Mouse (Mus musculus): ENCODE results near the gene Aspa. TPM values are rescaled to one million over a fixed set of nuclear protein-coding genes. Genes with fewer than 3 reads are reported as not detected.

The Aspa gene
- polyA plus RNA-seq (2014; fragmentation: Nextera tagmentation; extraction: Ambion mirVana), result 0.19 TPM in 1 of 2 replicates, not detected in the other

DNA sequence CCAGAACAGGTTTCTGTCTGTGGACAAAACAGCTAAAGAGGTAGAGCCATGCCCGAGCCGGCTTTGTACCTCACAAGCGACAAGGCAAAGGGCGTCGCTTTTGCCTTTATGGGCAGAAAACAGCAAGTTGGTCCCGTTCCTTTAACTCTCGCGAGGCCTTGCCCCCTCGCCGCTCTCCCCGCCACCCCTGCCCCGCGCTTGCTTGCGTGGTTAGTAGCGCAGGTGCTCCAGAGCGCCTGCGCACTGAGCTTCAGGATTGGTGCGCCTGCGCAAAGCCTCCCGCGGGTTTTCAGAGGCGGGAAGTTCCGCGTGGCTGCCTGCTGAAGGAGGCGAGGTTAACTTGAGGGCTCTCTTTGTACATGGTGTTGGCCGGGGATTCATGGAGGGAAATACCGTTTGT is at the start of gene Aspa, which contains the start of the genes Gm49340 and Spata22:
Gene Aspa (minus strand): TSS at position 155 of the 400 bp plus-strand sequence.
Gene Gm49340 (plus strand): TSS at position 300 of the 400 bp plus-strand sequence.
Gene Spata22 (plus strand): TSS at position 300 of the 400 bp plus-strand sequence.
- H3K4me1 ChIP-seq (ENCODE audit: control insufficient read depth, insufficient read depth, low read length), result no peaks in the 10 kb centered on the region
- ATAC-seq (replicated peaks; ENCODE audit: insufficient number of reproducible peaks, low FRiP score, low TSS enrichment), result no peak
- 67% methylated on average over 27 of the region's 27 CpGs for WGBS (ENCODE audit: insufficient replicate concordance)
- H3K27me3 ChIP-seq (ENCODE audit: control insufficient read depth, insufficient read depth, low read length), result no peaks in the 10 kb centered on the region
- H3K36me3 ChIP-seq (ENCODE audit: control insufficient read depth, insufficient read depth, low read length), result no peaks in the 10 kb centered on the region
- H3K27ac ChIP-seq (ENCODE audit: low read depth, low read length), result no peak within 1 kb of the TSS
- H3K9me3 ChIP-seq (replicated peaks; ENCODE audit: control insufficient read depth, low read length), result no peaks in the 10 kb centered on the region
- no peak within 1 kb of the TSS for H3K4me3 ChIP-seq (ENCODE audit: low read depth, low read length)
- H3K9ac ChIP-seq (ENCODE audit: low read depth, low read length), result no peak within 1 kb of the TSS
- H3K4me2 ChIP-seq, result no peak within 1 kb of the TSS

DNA sequence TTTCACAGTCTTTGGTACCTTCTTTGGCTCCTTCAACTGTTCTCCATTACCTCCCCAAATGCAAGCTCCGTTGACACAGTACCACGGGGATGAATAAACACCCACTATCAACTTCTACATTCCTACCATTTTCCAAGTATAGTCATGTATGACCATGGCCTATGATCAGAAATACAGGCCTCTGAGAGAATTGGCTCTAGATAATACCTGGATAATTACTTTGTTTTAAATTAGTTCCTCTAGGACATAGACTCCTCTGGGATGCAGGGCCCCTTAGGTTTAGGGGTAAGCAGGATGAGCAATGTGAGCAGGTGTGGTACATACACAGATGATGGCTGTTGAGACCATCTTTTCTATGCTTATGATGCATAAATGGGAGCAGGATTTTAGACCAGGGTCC is 41.5 kb upstream of the Aspa start, which contains the start of gene Olfr376:
Gene Olfr376 (plus strand): TSS at position 301 of the 400 bp plus-strand sequence.
- Histone ChIP-seq H3K4me3 (ENCODE audit: low read depth, low read length) (no peak within 1 kb of the TSS), H3K27me3 (ENCODE audit: control insufficient read depth, insufficient read depth, low read length) (no peaks in the 10 kb centered on the region), H3K4me2 (no peak within 1 kb of the TSS), H3K27ac (ENCODE audit: low read depth, low read length) (no peak within 1 kb of the TSS), H3K9me3 (replicated peaks; ENCODE audit: control insufficient read depth, low read length) (no peaks in the 10 kb centered on the region), H3K9ac (ENCODE audit: low read depth, low read length) (no peak within 1 kb of the TSS), H3K36me3 (ENCODE audit: control insufficient read depth, insufficient read depth, low read length) (no peaks in the 10 kb centered on the region), H3K4me1 (ENCODE audit: control insufficient read depth, insufficient read depth, low read length) (no peaks in the 10 kb centered on the region)
- ATAC-seq (replicated peaks; ENCODE audit: insufficient number of reproducible peaks, low FRiP score, low TSS enrichment), result no peak
- WGBS (ENCODE audit: insufficient replicate concordance), result 74% methylated on average over 2 of the region's 2 CpGs

DNA sequence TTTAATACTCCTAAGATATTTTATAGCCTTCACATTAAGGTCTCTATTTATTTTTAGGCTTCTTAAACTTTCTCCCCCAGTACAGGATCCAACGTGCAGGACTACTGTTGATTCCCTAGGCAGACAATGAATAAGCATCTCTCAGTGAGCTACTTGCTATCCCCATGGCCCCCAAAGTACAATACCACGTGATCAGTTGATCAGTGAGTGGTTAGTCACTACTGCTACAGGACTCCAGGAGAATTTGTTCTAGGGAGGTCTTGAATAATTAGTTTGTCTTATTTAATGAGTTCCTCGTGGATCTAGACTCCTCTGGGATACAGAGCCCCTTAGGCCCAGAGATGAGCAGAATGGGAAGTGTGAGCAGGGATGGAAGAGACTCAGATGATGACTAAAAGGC is 21.1 kb upstream of the Aspa start, which contains the start of gene Olfr20:
Gene Olfr20 (plus strand): TSS at position 301 of the 400 bp plus-strand sequence.
- Histone ChIP-seq H3K36me3 (ENCODE audit: control insufficient read depth, insufficient read depth, low read length) (no peaks in the 10 kb centered on the region), H3K27ac (ENCODE audit: low read depth, low read length) (no peak within 1 kb of the TSS), H3K4me2 (no peak within 1 kb of the TSS), H3K27me3 (ENCODE audit: control insufficient read depth, insufficient read depth, low read length) (no peaks in the 10 kb centered on the region), H3K4me3 (ENCODE audit: low read depth, low read length) (no peak within 1 kb of the TSS), H3K4me1 (ENCODE audit: control insufficient read depth, insufficient read depth, low read length) (no peaks in the 10 kb centered on the region), H3K9ac (ENCODE audit: low read depth, low read length) (no peak within 1 kb of the TSS), H3K9me3 (replicated peaks; ENCODE audit: control insufficient read depth, low read length) (no peaks in the 10 kb centered on the region)
- WGBS (ENCODE audit: insufficient replicate concordance), result 54% methylated on average over 3 of the region's 3 CpGs
- no peak for ATAC-seq (replicated peaks; ENCODE audit: insufficient number of reproducible peaks, low FRiP score, low TSS enrichment)

DNA sequence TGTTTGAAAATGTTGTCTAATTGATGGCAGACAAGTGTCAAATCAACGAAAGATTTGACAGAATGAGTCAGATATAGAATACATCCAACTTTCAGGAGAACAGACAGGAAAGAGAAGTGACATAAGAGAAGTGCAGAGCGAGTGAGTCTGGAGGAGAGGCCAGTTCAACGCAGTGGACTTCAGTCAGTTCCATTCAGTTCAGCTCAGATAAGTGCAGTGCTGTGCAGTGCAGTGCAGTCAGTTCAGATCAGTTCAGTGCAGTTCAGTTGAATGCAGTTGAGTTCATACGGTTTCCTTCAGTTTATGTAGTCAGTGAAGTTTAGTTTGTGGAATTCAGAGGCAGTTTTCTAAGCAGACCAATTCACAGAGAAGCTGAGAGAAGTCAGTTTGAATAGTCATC is 7.5 kb upstream of the Aspa start:
- Histone ChIP-seq H3K4me2 (no peak overlapping the region), H3K36me3 (ENCODE audit: control insufficient read depth, insufficient read depth, low read length) (no peaks in the 10 kb centered on the region), H3K27ac (ENCODE audit: low read depth, low read length) (no peak overlapping the region), H3K4me3 (ENCODE audit: low read depth, low read length) (no peak overlapping the region), H3K4me1 (ENCODE audit: control insufficient read depth, insufficient read depth, low read length) (no peaks in the 10 kb centered on the region), H3K9ac (ENCODE audit: low read depth, low read length) (no peak overlapping the region), H3K27me3 (ENCODE audit: control insufficient read depth, insufficient read depth, low read length) (no peaks in the 10 kb centered on the region), H3K9me3 (replicated peaks; ENCODE audit: control insufficient read depth, low read length) (no peaks in the 10 kb centered on the region)
- 69% methylated on average over 4 of the region's 4 CpGs for WGBS (ENCODE audit: insufficient replicate concordance)
- ATAC-seq (replicated peaks; ENCODE audit: insufficient number of reproducible peaks, low FRiP score, low TSS enrichment), result no peak

DNA sequence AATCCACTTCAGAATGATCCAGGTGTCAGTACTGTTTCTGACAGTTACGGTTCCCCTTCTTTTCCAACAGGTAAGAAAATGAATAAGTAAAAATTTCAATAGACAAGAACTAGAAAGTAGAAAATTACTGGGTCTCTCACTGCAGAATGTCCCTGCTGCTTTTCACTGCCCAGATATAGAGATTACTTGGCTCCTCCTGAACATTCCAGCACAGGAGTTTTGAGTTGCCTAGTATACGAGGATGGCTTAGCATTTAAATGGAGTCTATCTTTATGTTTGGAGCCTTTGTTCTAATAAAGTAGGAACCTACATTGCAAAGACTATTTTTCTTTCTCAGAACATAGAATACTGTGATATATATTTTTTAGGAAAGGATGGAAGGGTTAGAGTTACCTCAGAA is 4.0 kb upstream of the Aspa start:
- no peaks in the 10 kb centered on the region for H3K4me1 ChIP-seq (ENCODE audit: control insufficient read depth, insufficient read depth, low read length)
- WGBS (ENCODE audit: insufficient replicate concordance), result 79% methylated on average over 2 of the region's 2 CpGs
- no peak overlapping the region for H3K4me3 ChIP-seq (ENCODE audit: low read depth, low read length)

DNA sequence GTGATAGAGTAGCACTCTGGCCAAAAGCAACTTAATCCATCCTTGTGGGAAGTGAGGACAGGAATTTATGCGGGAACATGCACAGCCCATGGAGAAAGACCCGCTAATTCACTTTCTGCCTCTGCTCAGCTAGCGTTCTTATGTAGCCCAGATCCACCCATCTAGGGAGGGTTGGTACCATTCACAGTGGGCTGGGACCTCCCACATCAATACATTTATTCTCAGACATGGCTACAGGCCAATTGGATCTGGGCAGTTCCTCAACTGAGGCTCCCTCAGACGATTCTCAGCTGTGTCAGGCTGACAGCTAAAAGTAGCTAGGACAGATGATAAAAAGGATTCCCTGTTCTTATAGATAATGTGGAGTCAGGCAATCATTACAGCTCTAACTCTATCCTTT is 2.0 kb downstream of the Aspa start:
- no peaks in the 10 kb centered on the region for H3K36me3 ChIP-seq (ENCODE audit: control insufficient read depth, insufficient read depth, low read length)
- no peak overlapping the region for H3K4me2 ChIP-seq
- H3K27ac ChIP-seq (ENCODE audit: low read depth, low read length), result no peak overlapping the region
- no peaks in the 10 kb centered on the region for H3K4me1 ChIP-seq (ENCODE audit: control insufficient read depth, insufficient read depth, low read length)
- 60% methylated on average over 4 of the region's 4 CpGs for WGBS (ENCODE audit: insufficient replicate concordance)
- H3K9me3 ChIP-seq (replicated peaks; ENCODE audit: control insufficient read depth, low read length), result no peaks in the 10 kb centered on the region
- ATAC-seq (replicated peaks; ENCODE audit: insufficient number of reproducible peaks, low FRiP score, low TSS enrichment), result no peak
- no peaks in the 10 kb centered on the region for H3K27me3 ChIP-seq (ENCODE audit: control insufficient read depth, insufficient read depth, low read length)
- H3K9ac ChIP-seq (ENCODE audit: low read depth, low read length), result no peak overlapping the region
- no peak overlapping the region for H3K4me3 ChIP-seq (ENCODE audit: low read depth, low read length)

More for the DNA sequence above, 4.0 kb upstream of the Aspa start:
- no peaks in the 10 kb centered on the region for H3K36me3 ChIP-seq (ENCODE audit: control insufficient read depth, insufficient read depth, low read length)
- no peak for ATAC-seq (replicated peaks; ENCODE audit: insufficient number of reproducible peaks, low FRiP score, low TSS enrichment)
- H3K9me3 ChIP-seq (replicated peaks; ENCODE audit: control insufficient read depth, low read length), result no peaks in the 10 kb centered on the region
- no peaks in the 10 kb centered on the region for H3K27me3 ChIP-seq (ENCODE audit: control insufficient read depth, insufficient read depth, low read length)
- H3K27ac ChIP-seq (ENCODE audit: low read depth, low read length), result no peak overlapping the region
- H3K9ac ChIP-seq (ENCODE audit: low read depth, low read length), result no peak overlapping the region
- H3K4me2 ChIP-seq, result no peak overlapping the region

DNA sequence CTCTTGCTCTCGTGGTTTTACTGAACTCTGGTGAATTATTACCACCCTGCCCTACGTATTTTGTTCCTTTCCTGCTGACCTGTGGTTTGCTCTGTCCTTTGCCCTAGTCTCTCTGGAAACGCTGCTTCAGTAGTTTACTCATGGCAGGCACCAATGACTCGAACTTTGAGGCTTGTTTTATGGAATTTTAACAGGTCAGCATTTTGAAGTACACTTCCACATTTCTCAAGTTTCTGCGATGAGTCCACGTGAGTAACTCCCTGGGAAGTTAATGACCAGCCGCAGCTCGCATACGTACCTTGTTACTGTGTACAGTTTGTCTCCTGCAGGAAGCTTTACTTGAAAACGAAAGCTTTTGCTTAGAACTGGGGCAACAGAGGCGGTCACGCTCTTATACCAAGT is 2.9 kb downstream of the Aspa start:
- Histone ChIP-seq H3K4me2 (no peak overlapping the region), H3K9ac (ENCODE audit: low read depth, low read length) (no peak overlapping the region), H3K4me3 (ENCODE audit: low read depth, low read length) (no peak overlapping the region), H3K4me1 (ENCODE audit: control insufficient read depth, insufficient read depth, low read length) (no peaks in the 10 kb centered on the region), H3K9me3 (replicated peaks; ENCODE audit: control insufficient read depth, low read length) (no peaks in the 10 kb centered on the region), H3K27ac (ENCODE audit: low read depth, low read length) (no peak overlapping the region), H3K36me3 (ENCODE audit: control insufficient read depth, insufficient read depth, low read length) (no peaks in the 10 kb centered on the region), H3K27me3 (ENCODE audit: control insufficient read depth, insufficient read depth, low read length) (no peaks in the 10 kb centered on the region)
- ATAC-seq (replicated peaks; ENCODE audit: insufficient number of reproducible peaks, low FRiP score, low TSS enrichment), result no peak
- WGBS (ENCODE audit: insufficient replicate concordance), result 65% methylated on average over 12 of the region's 12 CpGs

DNA sequence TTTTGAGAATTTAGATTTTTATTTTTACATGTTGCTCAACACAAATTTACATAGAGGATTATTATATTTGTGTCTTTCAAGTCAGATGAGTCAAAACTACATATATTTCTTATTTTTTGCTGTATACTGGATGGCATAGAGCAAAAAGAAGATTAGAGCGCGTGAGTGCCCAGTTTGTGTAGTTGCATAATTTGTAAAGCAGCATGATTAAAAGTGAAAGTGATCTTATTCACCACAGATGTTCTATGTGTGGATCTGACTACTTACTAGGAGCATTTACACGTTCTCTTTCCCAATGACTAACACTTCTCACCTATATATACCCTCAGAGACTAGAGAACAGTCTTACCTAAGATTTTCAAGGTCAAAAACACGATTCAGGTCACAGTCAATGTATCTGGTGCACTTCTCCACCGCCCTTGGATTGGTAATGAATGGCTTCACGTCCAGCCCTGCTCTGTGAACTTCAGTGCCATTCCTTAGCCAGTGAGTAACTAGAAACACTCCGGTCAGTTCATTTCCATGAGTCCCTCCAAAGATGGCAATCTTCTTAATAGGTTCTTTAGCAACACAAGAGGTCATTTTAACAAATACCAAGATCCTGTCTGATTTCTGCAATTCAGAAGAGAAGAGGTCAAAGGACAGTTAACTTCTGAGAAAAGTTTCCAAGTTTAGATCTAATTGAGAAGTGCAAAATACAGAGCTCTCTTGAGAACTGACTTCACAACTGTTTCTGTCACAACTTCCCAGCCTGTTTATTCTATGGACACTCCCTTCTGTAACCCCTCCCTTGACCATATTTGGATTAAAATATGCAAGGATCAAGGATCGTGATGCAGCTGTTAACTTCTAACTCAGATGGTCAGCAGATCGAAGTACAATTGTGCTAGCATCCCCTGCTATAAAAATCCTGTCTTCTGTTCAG is 5.2 kb downstream of the Aspa start:
- Histone ChIP-seq H3K4me2 (no peak overlapping the region), H3K4me3 (ENCODE audit: low read depth, low read length) (no peak overlapping the region), H3K36me3 (ENCODE audit: control insufficient read depth, insufficient read depth, low read length) (no peaks in the 10 kb centered on the region), H3K9me3 (replicated peaks; ENCODE audit: control insufficient read depth, low read length) (no peaks in the 10 kb centered on the region), H3K27ac (ENCODE audit: low read depth, low read length) (no peak overlapping the region), H3K27me3 (ENCODE audit: control insufficient read depth, insufficient read depth, low read length) (no peaks in the 10 kb centered on the region), H3K9ac (ENCODE audit: low read depth, low read length) (no peak overlapping the region), H3K4me1 (ENCODE audit: control insufficient read depth, insufficient read depth, low read length) (no peaks in the 10 kb centered on the region)
- no peak for ATAC-seq (replicated peaks; ENCODE audit: insufficient number of reproducible peaks, low FRiP score, low TSS enrichment)
- WGBS (ENCODE audit: insufficient replicate concordance), result 68% methylated on average over 9 of the region's 9 CpGs

Measured in heart, embryonic 11.5 days (tissue).